10 mouse cellular contexts compared by ENCODE assay signal in genomic region chr2:127532379-127532778, GRCm38 (mm10). TPM values are rescaled to one million over a fixed set of nuclear protein-coding genes. Genes with fewer than 3 reads are reported as not detected.
DNase-seq lines count a peak whose midpoint lies in the region; ATAC-seq and TF ChIP-seq lines count a peak whose summit lies in the region.
"Had no signal": no experiment of that assay in that cellular context is flagged by ENCODE, and none has a peak within 500 bp of the region (broad histone marks: within the 10 kb centered on the region; RNA-seq: fewer than 3 reads in every experiment).

No protein-coding gene starts in this region.

- H3K4me1 ChIP-seq in liver, postnatal 0 days (ENCODE audit: insufficient read depth): no peaks in the 10 kb centered on the region
- H3K4me1 ChIP-seq in liver, embryonic 12.5 days: no peaks in the 10 kb centered on the region
- H3K4me1 ChIP-seq: heart, embryonic 12.5 days had no signal

- H3K36me3 ChIP-seq in liver, postnatal 0 days (replicated peaks; ENCODE audit: insufficient read depth, low read length): no peaks in the 10 kb centered on the region
- H3K36me3 ChIP-seq in liver, embryonic 12.5 days: no peaks in the 10 kb centered on the region
- H3K36me3 ChIP-seq: heart, embryonic 12.5 days had no signal

- no peaks in the 10 kb centered on the region for H3K9me3 ChIP-seq in liver, postnatal 0 days (ENCODE audit: low read length)
- H3K9me3 ChIP-seq in liver, embryonic 12.5 days (replicated peaks): no peaks in the 10 kb centered on the region
- H3K9me3 ChIP-seq: heart, embryonic 12.5 days had no signal

- TF ChIP-seq EP300 in liver, postnatal 0 days (IDR thresholded peaks at IDR 0.05; ENCODE audit: low read depth): no peak

- no peak for ATAC-seq in liver, postnatal 0 days
- no peak for ATAC-seq in liver, embryonic 12.5 days
- ATAC-seq in megakaryocyte-erythroid progenitor cell, adult 5-6 weeks (replicated peaks; ENCODE audit: low FRiP score, low TSS enrichment, poor library complexity, severe bottlenecking): no peak

- H3K27ac ChIP-seq in liver, postnatal 0 days (ENCODE audit: low read depth): no peak overlapping the region
- no peak overlapping the region for H3K27ac ChIP-seq in liver, embryonic 12.5 days

- TF ChIP-seq CTCF in liver, postnatal 0 days (IDR thresholded peaks at IDR 0.05; ENCODE audit: low read depth): no peak

- H3K4me2 ChIP-seq in liver, postnatal 0 days (ENCODE audit: low read depth, low read length): no peak overlapping the region
- H3K4me2 ChIP-seq in liver, embryonic 12.5 days: no peak overlapping the region
- H3K4me2 ChIP-seq: heart, embryonic 12.5 days had no signal

- 11% methylated on average over 9 of the region's 9 CpGs for WGBS in liver, postnatal 0 days (ENCODE audit: insufficient replicate concordance)
- 9% methylated on average over 9 of the region's 9 CpGs for WGBS in liver, embryonic 12.5 days (ENCODE audit: insufficient replicate concordance)

- H3K4me3 ChIP-seq in liver, postnatal 0 days (ENCODE audit: low read depth, low read length): no peak overlapping the region
- no peak overlapping the region for H3K4me3 ChIP-seq in liver, embryonic 12.5 days
- H3K4me3 ChIP-seq: erythroblast, embryonic 14.5 days; heart, embryonic 12.5 days had no signal

- H3K9ac ChIP-seq in liver, postnatal 0 days (replicated peaks): no peak overlapping the region
- H3K9ac ChIP-seq in liver, embryonic 12.5 days: no peak overlapping the region
- H3K9ac ChIP-seq: heart, embryonic 12.5 days had no signal

- H3K27me3 ChIP-seq in liver, postnatal 0 days (ENCODE audit: insufficient read depth, low read length): no peaks in the 10 kb centered on the region
- H3K27me3 ChIP-seq in liver, embryonic 12.5 days (replicated peaks): peaks cover 12% of the 10 kb centered on the region; the same call in 1 of the 2 replicates

- peak; percentile 46 for DNase-seq in adrenal gland, postnatal 25 days
- DNase-seq in adrenal gland, adult 2 months: no peak
- DNase-seq in liver, postnatal 0 days: peak; percentile 47
- DNase-seq in Muller cell, postnatal 12 days (ENCODE audit: inconsistent ontology term): peak; percentile 40
- DNase-seq in forelimb bud, embryonic 11.5 days (ENCODE audit: low read depth, low spot score): peak; percentile 75
- DNase-seq in ovary, postnatal 14 days (ENCODE audit: low spot score): no peak

RNA-seq across cellular contexts. Expression of gene Prom2, which starts 8.9 kb away (rescaled TPM):
- 0.18 TPM in 1 of 2 replicates, not detected in the other for total RNA-seq in adrenal gland, postnatal 25 days (2021)
- total RNA-seq in adrenal gland, adult 2 months (2021): under 1 TPM; 0.37 to 0.83 TPM
- 0.42 and 0.63 TPM in 2 replicates for polyA plus RNA-seq in adrenal gland, adult 2 months (2012; rRNA removed)
- polyA plus RNA-seq in liver, postnatal 0 days (2015; fragmentation: Nextera tagmentation; extraction: Ambion mirVana): not detected in 2 replicates
- polyA plus RNA-seq in liver, embryonic 12.5 days (2016; fragmentation: Nextera tagmentation; extraction: Ambion mirVana): not detected in 2 replicates
- total RNA-seq in megakaryocyte-erythroid progenitor cell, adult 5-6 weeks (2014; fragmentation: Nextera tagmentation): not detected in 2 replicates
- not detected in 2 replicates for total RNA-seq in megakaryocyte-erythroid progenitor cell, adult 5-6 weeks (2017)
- polyA plus RNA-seq: erythroblast, embryonic 14.5 days had no signal

RNA-seq across cellular contexts. Expression of gene Kcnip3, which starts 10.5 kb away (rescaled TPM):
- total RNA-seq in adrenal gland, postnatal 25 days (2021): 4.8 and 6.0 TPM in 2 replicates
- total RNA-seq in adrenal gland, adult 2 months (2021): 1 to 10 TPM; 4.2 to 6.4 TPM
- polyA plus RNA-seq in adrenal gland, adult 2 months (2012; rRNA removed): 6.4 and 6.9 TPM in 2 replicates
- 0.23 and 0.43 TPM in 2 replicates for polyA plus RNA-seq in liver, postnatal 0 days (2015; fragmentation: Nextera tagmentation; extraction: Ambion mirVana)
- polyA plus RNA-seq in liver, embryonic 12.5 days (2016; fragmentation: Nextera tagmentation; extraction: Ambion mirVana): 0.70 and 0.72 TPM in 2 replicates
- total RNA-seq in megakaryocyte-erythroid progenitor cell, adult 5-6 weeks (2014; fragmentation: Nextera tagmentation): not detected in 2 replicates
- 0.15 TPM in 1 of 2 replicates, not detected in the other for total RNA-seq in megakaryocyte-erythroid progenitor cell, adult 5-6 weeks (2017)

RNA-seq across cellular contexts. Expression of gene Zfp661, which starts 54.5 kb away (rescaled TPM):
- 4.5 and 4.8 TPM in 2 replicates for total RNA-seq in adrenal gland, postnatal 25 days (2021)
- total RNA-seq in adrenal gland, adult 2 months (2021): 1 to 10 TPM; 2.7 to 2.9 TPM
- polyA plus RNA-seq in adrenal gland, adult 2 months (2012; rRNA removed): 0.90 and 1.3 TPM in 2 replicates
- polyA plus RNA-seq in liver, postnatal 0 days (2015; fragmentation: Nextera tagmentation; extraction: Ambion mirVana): 1.2 and 1.7 TPM in 2 replicates
- polyA plus RNA-seq in liver, embryonic 12.5 days (2016; fragmentation: Nextera tagmentation; extraction: Ambion mirVana): 1.8 and 2.0 TPM in 2 replicates
- total RNA-seq in megakaryocyte-erythroid progenitor cell, adult 5-6 weeks (2014; fragmentation: Nextera tagmentation): 4.5 and 6.5 TPM in 2 replicates
- 4.5 and 6.2 TPM in 2 replicates for total RNA-seq in megakaryocyte-erythroid progenitor cell, adult 5-6 weeks (2017)
- polyA plus RNA-seq: erythroblast, embryonic 14.5 days had no signal

RNA-seq across cellular contexts. Expression of gene Mrps5, which starts 54.6 kb away (rescaled TPM):
- 97.4 and 98.4 TPM in 2 replicates for total RNA-seq in adrenal gland, postnatal 25 days (2021)
- 100 to 1,000 TPM; 111 to 122 TPM for total RNA-seq in adrenal gland, adult 2 months (2021)
- 36.8 and 43.7 TPM in 2 replicates for polyA plus RNA-seq in adrenal gland, adult 2 months (2012; rRNA removed)
- 76.3 and 81.5 TPM in 2 replicates for polyA plus RNA-seq in liver, postnatal 0 days (2015; fragmentation: Nextera tagmentation; extraction: Ambion mirVana)
- polyA plus RNA-seq in liver, embryonic 12.5 days (2016; fragmentation: Nextera tagmentation; extraction: Ambion mirVana): 132 and 134 TPM in 2 replicates
- 74.2 and 98.4 TPM in 2 replicates for total RNA-seq in megakaryocyte-erythroid progenitor cell, adult 5-6 weeks (2014; fragmentation: Nextera tagmentation)
- total RNA-seq in megakaryocyte-erythroid progenitor cell, adult 5-6 weeks (2017): 164 and 215 TPM in 2 replicates

Comparison
In these comparisons a context has a peak if more than half of its experiments do, and no peak if none do; other contexts are left out.
1. DNase-seq: peak in adrenal gland, postnatal 25 days (single experiment), liver, postnatal 0 days (single experiment), Muller cell, postnatal 12 days (single experiment) and forelimb bud, embryonic 11.5 days (single experiment); none in adrenal gland, adult 2 months (single experiment) and ovary, postnatal 14 days (single experiment).